Mouse (Mus musculus) neural tube, embryonic 12.5 days (tissue): ENCODE measurements around the gene Nodal. TPM values are rescaled to one million over a fixed set of nuclear protein-coding genes. Genes with fewer than 3 reads are reported as not detected.

Experiments
- ATAC-seq: fragments of 200-750 bp; cut with Nextera tagmentation; 2 replicates; pipeline ENCODE4 v1.8.0; 2017; ENCODE audit warnings: low read depth, mild to moderate bottlenecking, moderate TSS enrichment, moderate library complexity; ENCODE audit not compliant: low FRiP score
- H3K27ac ChIP-seq: fragments of 300-500 bp; sonication (generic); 2 replicates; pipeline ENCODE4 v1.5.1; 2016
- H3K27me3 ChIP-seq: fragments of 300-500 bp; sonication (generic); replicated peaks from 2 replicates; pipeline ENCODE4 v1.6.1; 2016; ENCODE audit warnings: mild to moderate bottlenecking
- H3K36me3 ChIP-seq: fragments of 300-500 bp; sonication (generic); 2 replicates; pipeline ENCODE4 v1.6.1; 2016; ENCODE audit warnings: mild to moderate bottlenecking
- H3K4me1 ChIP-seq: fragments of 300-500 bp; sonication (generic); 2 replicates; pipeline ENCODE4 v1.6.1; 2016
- H3K4me2 ChIP-seq: fragments of 300-500 bp; sonication (generic); replicated peaks from 2 replicates; pipeline ENCODE4 v1.6.1; 2016; ENCODE audit warnings: mild to moderate bottlenecking
- H3K4me3 ChIP-seq: fragments of 300-500 bp; sonication (generic); 2 replicates; pipeline ENCODE4 v1.5.1; 2016
- H3K9ac ChIP-seq: fragments of 300-500 bp; sonication (generic); 2 replicates; pipeline ENCODE4 v1.6.1; 2016; ENCODE audit warnings: mild to moderate bottlenecking
- H3K9me3 ChIP-seq: fragments of 300-500 bp; sonication (generic); 2 replicates; pipeline ENCODE4 v1.6.1; 2016; ENCODE audit warnings: mild to moderate bottlenecking
- whole genome bisulfite sequencing: fragments of 180-500 bp; shearing (Covaris S2); methylation state at CpG from one replicate; pipeline ENCODE4 v1.1.7; 2016; 5-methylcytosine and 5-hydroxymethylcytosine counted together
- polyA plus RNA-seq: library from polyadenylated mRNA; unstranded; fragments of >200 nt; fragmentation: Nextera tagmentation; extraction: Ambion mirVana; gene quantifications from 2 replicates; pipeline ENCODE4 v1.2.1, GENCODE M21; 2016

Gene Nodal
- polyA plus RNA-seq, result 0.13 TPM in 1 of 2 replicates, not detected in the other

- no peak for ATAC-seq
- H3K4me1 ChIP-seq, result peaks cover 10% of the 10 kb centered on the region
- H3K27me3 ChIP-seq, result peaks cover 65% of the 10 kb centered on the region
- 21% methylated on average over 10 of the region's 10 CpGs for WGBS
- H3K9ac ChIP-seq, result 0 out of 2 replicates have a peak within 1 kb of the TSS, but pooled peaks have one; percentile 43
- H3K9me3 ChIP-seq, result no peaks in the 10 kb centered on the region
- peak within 1 kb of the TSS; percentile 68 for H3K4me2 ChIP-seq
- no peak within 1 kb of the TSS for H3K27ac ChIP-seq
- H3K36me3 ChIP-seq, result no peaks in the 10 kb centered on the region
- H3K4me3 ChIP-seq, result peak within 1 kb of the TSS; percentile 36
Measured at GRCm38 (mm10) chr10:61417672-61418071, at the start of gene Nodal. Gene Nodal (plus strand): TSS chr10:61417972.

GRCm38 (mm10) chr10:61369755-61370154, 48.0 kb upstream of the Nodal start:
- H3K9ac ChIP-seq, result no peak overlapping the region
- no peak for ATAC-seq
- 67% methylated on average over 5 of the region's 5 CpGs for WGBS
- no peaks in the 10 kb centered on the region for H3K9me3 ChIP-seq
- H3K4me3 ChIP-seq, result no peak overlapping the region
- H3K36me3 ChIP-seq, result no peaks in the 10 kb centered on the region
- no peaks in the 10 kb centered on the region for H3K27me3 ChIP-seq
- H3K4me2 ChIP-seq, result no peak overlapping the region
- H3K4me1 ChIP-seq, result peaks cover 29% of the 10 kb centered on the region
- 0 out of 2 replicates have a peak overlapping the region, but pooled peaks have one; percentile 9 for H3K27ac ChIP-seq

- 0 out of 2 replicates have a peak overlapping the region, but pooled peaks have one; percentile 9 for H3K27ac ChIP-seq
- H3K36me3 ChIP-seq, result no peaks in the 10 kb centered on the region
- H3K9me3 ChIP-seq, result no peaks in the 10 kb centered on the region
- no peak for ATAC-seq
- WGBS, result 68% methylated on average over 18 of the region's 18 CpGs
- H3K4me3 ChIP-seq, result no peak overlapping the region
- H3K4me2 ChIP-seq, result no peak overlapping the region
- H3K9ac ChIP-seq, result no peak overlapping the region
- H3K27me3 ChIP-seq, result no peaks in the 10 kb centered on the region
- H3K4me1 ChIP-seq, result peaks cover 33% of the 10 kb centered on the region
Measured at GRCm38 (mm10) chr10:61370273-61370979, 47.3 kb upstream of the Nodal start.

- H3K36me3 ChIP-seq, result no peaks in the 10 kb centered on the region
- H3K27me3 ChIP-seq, result no peaks in the 10 kb centered on the region
- peaks cover 33% of the 10 kb centered on the region for H3K4me1 ChIP-seq
- H3K4me3 ChIP-seq, result no peak overlapping the region
- 82% methylated on average over 9 of the region's 9 CpGs for WGBS
- no peaks in the 10 kb centered on the region for H3K9me3 ChIP-seq
- H3K27ac ChIP-seq, result no peak overlapping the region
- no peak for ATAC-seq
- H3K9ac ChIP-seq, result no peak overlapping the region
- no peak overlapping the region for H3K4me2 ChIP-seq
Measured at GRCm38 (mm10) chr10:61371884-61372584, 45.7 kb upstream of the Nodal start.

- Histone ChIP-seq H3K4me1 (peaks cover 33% of the 10 kb centered on the region), H3K4me3 (no peak overlapping the region), H3K4me2 (no peak overlapping the region), H3K9me3 (no peaks in the 10 kb centered on the region), H3K36me3 (no peaks in the 10 kb centered on the region), H3K27me3 (no peaks in the 10 kb centered on the region), H3K27ac (no peak overlapping the region), H3K9ac (no peak overlapping the region)
- ATAC-seq, result no peak
- 71% methylated on average over 4 of the region's 4 CpGs for WGBS
Measured at GRCm38 (mm10) chr10:61372585-61372923, 45.2 kb upstream of the Nodal start.

GRCm38 (mm10) chr10:61374076-61374475, 43.7 kb upstream of the Nodal start:
- no peak overlapping the region for H3K27ac ChIP-seq
- WGBS, result 56% methylated on average over 4 of the region's 4 CpGs
- no peak overlapping the region for H3K4me2 ChIP-seq
- no peak overlapping the region for H3K9ac ChIP-seq
- H3K4me1 ChIP-seq, result peaks cover 33% of the 10 kb centered on the region
- H3K4me3 ChIP-seq, result no peak overlapping the region
- ATAC-seq, result no peak
- H3K27me3 ChIP-seq, result no peaks in the 10 kb centered on the region
- no peaks in the 10 kb centered on the region for H3K9me3 ChIP-seq
- H3K36me3 ChIP-seq, result no peaks in the 10 kb centered on the region; the same call in 1 of the 2 replicates

- Histone ChIP-seq H3K9me3 (no peaks in the 10 kb centered on the region), H3K27ac (no peak overlapping the region), H3K4me3 (no peak overlapping the region), H3K4me1 (peaks cover 34% of the 10 kb centered on the region), H3K27me3 (no peaks in the 10 kb centered on the region), H3K9ac (no peak overlapping the region), H3K4me2 (no peak overlapping the region), H3K36me3 (no peaks in the 10 kb centered on the region; the same call in 1 of the 2 replicates)
- ATAC-seq, result no peak
- 84% methylated on average over 6 of the region's 6 CpGs for WGBS
Measured at GRCm38 (mm10) chr10:61374771-61375481, 42.8 kb upstream of the Nodal start.

GRCm38 (mm10) chr10:61378050-61378449, 39.7 kb upstream of the Nodal start:
- 96% methylated on average over 5 of the region's 5 CpGs for WGBS
- ATAC-seq, result no peak
- H3K36me3 ChIP-seq, result no peaks in the 10 kb centered on the region; the same call in 1 of the 2 replicates
- H3K4me3 ChIP-seq, result no peak overlapping the region
- H3K4me2 ChIP-seq, result no peak overlapping the region
- no peak overlapping the region for H3K9ac ChIP-seq
- H3K9me3 ChIP-seq, result no peaks in the 10 kb centered on the region
- H3K27ac ChIP-seq, result no peak overlapping the region
- peaks cover 40% of the 10 kb centered on the region for H3K4me1 ChIP-seq
- H3K27me3 ChIP-seq, result peaks cover 6% of the 10 kb centered on the region; the same call in 1 of the 2 replicates

GRCm38 (mm10) chr10:61378698-61379097, 39.1 kb upstream of the Nodal start:
- peaks cover 42% of the 10 kb centered on the region for H3K4me1 ChIP-seq
- H3K36me3 ChIP-seq, result no peaks in the 10 kb centered on the region; the same call in 1 of the 2 replicates
- H3K27me3 ChIP-seq, result peaks cover 6% of the 10 kb centered on the region; the same call in 1 of the 2 replicates
- no peak overlapping the region for H3K4me3 ChIP-seq
- no peak overlapping the region for H3K9ac ChIP-seq
- no peak for ATAC-seq
- no peak overlapping the region for H3K27ac ChIP-seq
- no peaks in the 10 kb centered on the region for H3K9me3 ChIP-seq
- WGBS, result 88% methylated on average over 5 of the region's 5 CpGs
- H3K4me2 ChIP-seq, result no peak overlapping the region

GRCm38 (mm10) chr10:61379340-61380040, 38.3 kb upstream of the Nodal start:
- WGBS, result 81% methylated on average over 13 of the region's 13 CpGs
- H3K9ac ChIP-seq, result no peak overlapping the region

GRCm38 (mm10) chr10:61380186-61380585, 37.6 kb upstream of the Nodal start:
- Histone ChIP-seq H3K27me3 (peaks cover 6% of the 10 kb centered on the region; the same call in 1 of the 2 replicates), H3K4me3 (0 out of 2 replicates have a peak overlapping the region, but pooled peaks have one; percentile 13), H3K4me1 (peaks cover 42% of the 10 kb centered on the region), H3K9me3 (no peaks in the 10 kb centered on the region), H3K9ac (no peak overlapping the region), H3K4me2 (peak overlapping the region; percentile 75), H3K36me3 (no peaks in the 10 kb centered on the region; the same call in 1 of the 2 replicates), H3K27ac (no peak overlapping the region)
- WGBS, result 5% methylated on average over 9 of the region's 9 CpGs
- ATAC-seq, result no peak

More at GRCm38 (mm10) chr10:61379340-61380040, 38.3 kb upstream of the Nodal start:
- no peaks in the 10 kb centered on the region; the same call in 1 of the 2 replicates for H3K36me3 ChIP-seq
- H3K4me2 ChIP-seq, result peak overlapping the region; percentile 75
- no peak overlapping the region for H3K27ac ChIP-seq
- H3K9me3 ChIP-seq, result no peaks in the 10 kb centered on the region
- H3K4me3 ChIP-seq, result no peak overlapping the region
- peaks cover 6% of the 10 kb centered on the region; the same call in 1 of the 2 replicates for H3K27me3 ChIP-seq
- H3K4me1 ChIP-seq, result peaks cover 48% of the 10 kb centered on the region
- ATAC-seq, result no peak
